Mouse (Mus musculus) CD4-positive naive resting alpha-beta T cell, adult 57 days (primary cell): ENCODE measurements around the gene Mettl5. TPM values are rescaled to one million over a fixed set of nuclear protein-coding genes. Genes with fewer than 3 reads are reported as not detected.

Experiments
- total RNA-seq: library from RNA; stranded (reverse); gene quantifications from one replicate; pipeline ENCODE4 v1.2.4, GENCODE M21; 2023

The Mettl5 gene
- total RNA-seq = 17.4 TPM

GRCm38 (mm10) chr2:69885451-69886305 is at the start of gene Mettl5:
TSS of gene Mettl5 (minus strand) at chr2:69885615.

DNA sequence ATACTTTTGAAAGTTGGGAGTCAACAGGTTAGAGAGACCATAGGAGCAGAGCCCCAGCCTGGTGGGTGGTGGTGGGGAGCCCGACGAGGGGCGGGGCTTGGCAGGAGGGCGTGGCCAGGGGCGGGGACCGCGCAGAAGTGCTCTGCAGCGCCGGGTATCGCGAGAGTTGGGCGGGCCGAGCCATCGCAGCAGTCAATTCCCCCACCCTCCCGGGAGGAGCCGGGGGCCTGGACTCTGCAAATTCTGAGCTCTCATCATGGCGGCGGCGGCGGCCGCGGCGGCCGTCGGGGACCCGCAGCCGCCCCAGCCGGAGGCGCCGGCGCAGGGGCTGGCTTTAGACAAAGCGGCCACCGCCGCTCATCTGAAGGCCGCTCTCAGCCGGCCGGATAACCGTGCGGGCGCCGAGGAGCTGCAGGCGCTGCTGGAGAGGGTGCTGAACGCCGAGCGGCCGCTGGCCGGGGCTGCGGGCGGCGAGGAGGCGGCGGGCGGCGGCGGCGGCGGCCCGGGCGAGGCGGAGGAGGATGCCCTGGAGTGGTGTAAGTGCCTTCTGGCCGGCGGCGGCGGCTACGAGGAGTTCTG is 11.7 kb upstream of the Mettl5 start, which contains the start of gene Ubr3:
Ubr3 (plus strand) TSS at position 208 of the 579 bp plus-strand sequence.

GRCm38 (mm10) chr2:69861485-69862091 is 23.8 kb downstream of the Mettl5 start, which contains the start of gene Ssb:
TSS of gene Ssb (plus strand) at chr2:69861562.

GRCm38 (mm10) chr2:69821711-69822110 is 63.7 kb downstream of the Mettl5 start, which contains the start of gene Klhl23:
TSS of gene Klhl23 (plus strand) at chr2:69821944.

Other genes with a start within 250 kb of the Mettl5 start
- gene Bbs5, start 238.4 kb downstream of the Mettl5 start, total RNA-seq = 1.3 TPM
- gene Klhl41, start 215.5 kb downstream of the Mettl5 start, total RNA-seq = not detected
- 17.1 TPM for gene Fastkd1, start 172.1 kb downstream of the Mettl5 start, total RNA-seq
- 97.1 TPM for gene Ppig, start 163.1 kb downstream of the Mettl5 start, total RNA-seq
- gene Ccdc173, start 96.0 kb downstream of the Mettl5 start, total RNA-seq = 2.0 TPM
- gene Phospho2, start 96.0 kb downstream of the Mettl5 start, total RNA-seq = 27.1 TPM
- gene Klhl23, start 63.7 kb downstream of the Mettl5 start, total RNA-seq = not detected
- gene Ssb, start 24.1 kb downstream of the Mettl5 start, total RNA-seq = 176 TPM
- gene Ubr3, start 11.6 kb upstream of the Mettl5 start, total RNA-seq = 77.0 TPM
- 0.62 TPM for gene Myo3b, start 153.5 kb upstream of the Mettl5 start, total RNA-seq